In the genomic region with DNA sequence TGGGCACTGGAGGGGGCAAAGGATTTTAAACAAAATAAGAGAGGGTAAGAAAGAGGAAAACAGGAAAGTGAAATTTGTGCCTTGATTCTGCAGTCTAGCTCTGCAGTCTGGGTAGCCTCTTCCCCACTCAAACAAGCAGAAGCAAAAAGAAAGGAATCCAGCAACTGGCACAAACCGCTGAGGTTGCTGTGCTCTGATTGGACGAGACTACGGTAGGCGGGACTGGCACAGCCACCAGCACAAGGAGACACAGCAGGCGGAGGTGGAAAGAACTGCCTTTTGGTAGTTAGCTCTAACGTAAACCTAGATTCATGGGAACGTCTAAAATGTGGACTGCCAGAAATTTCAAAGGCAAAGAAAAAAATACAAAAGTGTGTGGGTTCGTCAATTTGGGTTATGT, we compare ENCODE assay signal across 13 mouse cellular contexts. TPM values are rescaled to one million over a fixed set of nuclear protein-coding genes. Genes with fewer than 3 reads are reported as not detected.
DNase-seq lines count a peak whose midpoint lies in the region; ATAC-seq lines count a peak whose summit lies in the region.
"Had no signal": no experiment of that assay in that cellular context is flagged by ENCODE, and none has a peak within 500 bp of the region (broad histone marks: within the 10 kb centered on the region; RNA-seq: fewer than 3 reads in every experiment).

No protein-coding gene starts in this region.

- 0 out of 2 replicates have a peak, but pooled peaks have one; percentile 60 for ATAC-seq in embryonic facial prominence, embryonic 14.5 days (ENCODE audit: low read depth)
- peak; percentile 46; the same call in 1 of the 2 replicates for ATAC-seq in megakaryocyte progenitor cell, adult 5-6 weeks (replicated peaks; ENCODE audit: poor library complexity)
- no peak for ATAC-seq in heart, embryonic 11.5 days (replicated peaks; ENCODE audit: insufficient number of reproducible peaks, low FRiP score, low TSS enrichment)

- no peaks in the 10 kb centered on the region for H3K9me3 ChIP-seq in embryonic facial prominence, embryonic 14.5 days (ENCODE audit: control insufficient read depth, low read length)
- no peaks in the 10 kb centered on the region for H3K9me3 ChIP-seq in heart, embryonic 11.5 days (replicated peaks; ENCODE audit: control insufficient read depth, low read length)
- H3K9me3 ChIP-seq: limb, embryonic 15.5 days had no signal

- H3K27ac ChIP-seq in embryonic facial prominence, embryonic 14.5 days (replicated peaks; ENCODE audit: low read depth, low read length), result no peak overlapping the region
- no peak overlapping the region for H3K27ac ChIP-seq in heart, embryonic 11.5 days (ENCODE audit: low read depth, low read length)
- H3K27ac ChIP-seq: limb, embryonic 15.5 days had no signal

- no peak overlapping the region for H3K4me3 ChIP-seq in embryonic facial prominence, embryonic 14.5 days (ENCODE audit: low read depth, low read length)
- H3K4me3 ChIP-seq in heart, embryonic 11.5 days (ENCODE audit: low read depth, low read length), result no peak overlapping the region
- H3K4me3 ChIP-seq: limb, embryonic 15.5 days had no signal

- H3K36me3 ChIP-seq in embryonic facial prominence, embryonic 14.5 days (ENCODE audit: control insufficient read depth, insufficient read depth, low read length), result no peaks in the 10 kb centered on the region
- H3K36me3 ChIP-seq in heart, embryonic 11.5 days (ENCODE audit: control insufficient read depth, insufficient read depth, low read length), result no peaks in the 10 kb centered on the region
- H3K36me3 ChIP-seq: G1E; limb, embryonic 15.5 days had no signal

- peaks cover 77% of the 10 kb centered on the region for H3K27me3 ChIP-seq in embryonic facial prominence, embryonic 14.5 days (replicated peaks; ENCODE audit: control insufficient read depth, insufficient read depth, low read length)
- peaks cover 68% of the 10 kb centered on the region for H3K27me3 ChIP-seq in heart, embryonic 11.5 days (ENCODE audit: control insufficient read depth, insufficient read depth, low read length)

- 4% methylated on average over 8 of the region's 8 CpGs for WGBS in embryonic facial prominence, embryonic 14.5 days
- 4% methylated on average over 8 of the region's 8 CpGs for WGBS in heart, embryonic 11.5 days (ENCODE audit: insufficient replicate concordance)

- DNase-seq in thymus, postnatal 25 days, result peak; percentile 29
- DNase-seq in thymus, postnatal 10 days (ENCODE audit: low spot score in 2 of 2), result no peak
- DNase-seq in embryonic facial prominence, embryonic 14.5 days (ENCODE audit: low spot score), result no peak
- DNase-seq in adrenal gland, adult 2 months, result no peak
- DNase-seq in c-Kit-positive CD71-positive TER-119-positive erythroid progenitor cells, embryonic 14.5 days (ENCODE audit: low spot score), result no peak
- DNase-seq in frontal cortex, postnatal 36 days (ENCODE audit: low spot score in 2 of 2), result no peak
- DNase-seq: kidney, adult 2 months had no signal

- no peak overlapping the region for H3K4me2 ChIP-seq in embryonic facial prominence, embryonic 14.5 days (ENCODE audit: low read depth, low read length)
- no peak overlapping the region for H3K4me2 ChIP-seq in heart, embryonic 11.5 days
- H3K4me2 ChIP-seq: limb, embryonic 15.5 days had no signal

- peaks cover 4% of the 10 kb centered on the region; the same call in 1 of the 2 replicates for H3K4me1 ChIP-seq in embryonic facial prominence, embryonic 14.5 days (ENCODE audit: control insufficient read depth, insufficient read depth, low read length)
- no peaks in the 10 kb centered on the region for H3K4me1 ChIP-seq in heart, embryonic 11.5 days (ENCODE audit: control insufficient read depth, insufficient read depth, low read length)

- no peak overlapping the region for H3K9ac ChIP-seq in embryonic facial prominence, embryonic 14.5 days (ENCODE audit: low read depth, low read length)
- H3K9ac ChIP-seq in heart, embryonic 11.5 days (ENCODE audit: low read depth, low read length), result no peak overlapping the region
- H3K9ac ChIP-seq: limb, embryonic 15.5 days had no signal

RNA-seq across cellular contexts. Expression of a gene that starts 11.4 kb away (rescaled TPM):
- polyA plus RNA-seq in embryonic facial prominence, embryonic 14.5 days (2014; fragmentation: Nextera tagmentation; extraction: Ambion mirVana), result not detected in 2 replicates
- total RNA-seq in megakaryocyte progenitor cell, adult 5-6 weeks (2015), result not detected in 2 replicates
- not detected in 2 replicates for total RNA-seq in megakaryocyte progenitor cell, adult 5-6 weeks (2017)
- not detected for total RNA-seq in adrenal gland, adult 2 months (2021)
- polyA plus RNA-seq in adrenal gland, adult 2 months (2012; rRNA removed), result not detected in 2 replicates
- polyA plus RNA-seq in heart, embryonic 11.5 days (2014; fragmentation: Nextera tagmentation; extraction: Ambion mirVana), result not detected in 2 replicates
- total RNA-seq: G1E; gastrocnemius, postnatal 4 days; monocyte, adult 5-6 weeks had no signal
- polyA plus RNA-seq: G1E; kidney, adult 2 months; limb, embryonic 15.5 days had no signal
